Mouse (Mus musculus) cortical plate, adult 2 months (tissue): ENCODE results near the gene Olfr56. TPM values are rescaled to one million over a fixed set of nuclear protein-coding genes. Genes with fewer than 3 reads are reported as not detected.
"Not testable (repeated sequence)": the region's sequence is repeated elsewhere in the genome, so short reads cannot be mapped to it uniquely, and the experiment has no call there.

Source experiments
- H3K27ac ChIP-seq: fragments of 200-500 bp; 2 replicates; pipeline ENCODE4 v1.5.1; 2012; ENCODE audit warnings: low read length, control low read depth, inconsistent platforms; ENCODE audit not compliant: insufficient read depth
- H3K4me1 ChIP-seq: fragments of 200-500 bp; 2 replicates; pipeline ENCODE4 v1.6.1; 2011; ENCODE audit warnings: low read length; ENCODE audit not compliant: control insufficient read depth, insufficient read depth
- H3K4me3 ChIP-seq: fragments of 200-500 bp; 2 replicates; pipeline ENCODE4 v1.5.1; 2011; ENCODE audit warnings: mild to moderate bottlenecking, low read length, control low read depth; ENCODE audit not compliant: insufficient read depth
- CTCF ChIP-seq: fragments of 200-500 bp; IDR thresholded peaks from 2 replicates; pipeline ENCODE4 v1.5.1; 2011; ENCODE audit warnings: mild to moderate bottlenecking, control low read depth, low read length; ENCODE audit not compliant: insufficient read depth; ENCODE audit errors: extremely low read depth
- POLR2A ChIP-seq: fragments of 200-500 bp; IDR thresholded peaks from 2 replicates; pipeline ENCODE4 v1.6.1; 2011; ENCODE audit warnings: mild to moderate bottlenecking, low read length, control low read depth; ENCODE audit not compliant: insufficient read depth; ENCODE audit errors: extremely low read depth
- polyA plus RNA-seq: library from polyadenylated mRNA; depleted of rRNA; stranded (reverse); fragments of >200 nt; gene quantifications from 2 replicates; pipeline ENCODE4 v1.2.3, GENCODE M21; 2012; rRNA removed

Olfr56 gene
- polyA plus RNA-seq, 1 experiment = 0.10 TPM

DNA sequence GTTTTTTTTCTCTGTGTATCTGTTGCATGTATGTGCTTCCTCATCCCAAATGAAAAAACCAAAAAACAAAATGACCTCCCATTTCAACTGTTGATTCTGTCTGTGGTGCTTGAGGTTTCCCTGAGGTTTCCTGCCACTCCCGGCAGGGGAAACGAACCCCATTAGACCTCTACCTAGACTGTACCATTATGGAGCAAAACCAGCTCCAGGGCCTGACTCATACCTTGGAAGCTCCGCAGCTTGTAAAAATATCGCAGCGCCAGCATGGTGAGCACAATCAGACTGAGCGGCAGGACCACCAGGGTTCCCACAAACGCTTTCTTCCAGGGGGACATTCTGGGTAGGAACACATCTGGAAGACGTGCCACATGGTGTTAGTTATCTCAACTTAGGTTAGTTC is 196.7 kb downstream of the Olfr56 start:
- no peaks in the 10 kb centered on the region for H3K4me1 ChIP-seq
- no peak overlapping the region for H3K27ac ChIP-seq
- H3K4me3 ChIP-seq = no peak overlapping the region
- TF ChIP-seq CTCF (no peak), POLR2A (no peak)

DNA sequence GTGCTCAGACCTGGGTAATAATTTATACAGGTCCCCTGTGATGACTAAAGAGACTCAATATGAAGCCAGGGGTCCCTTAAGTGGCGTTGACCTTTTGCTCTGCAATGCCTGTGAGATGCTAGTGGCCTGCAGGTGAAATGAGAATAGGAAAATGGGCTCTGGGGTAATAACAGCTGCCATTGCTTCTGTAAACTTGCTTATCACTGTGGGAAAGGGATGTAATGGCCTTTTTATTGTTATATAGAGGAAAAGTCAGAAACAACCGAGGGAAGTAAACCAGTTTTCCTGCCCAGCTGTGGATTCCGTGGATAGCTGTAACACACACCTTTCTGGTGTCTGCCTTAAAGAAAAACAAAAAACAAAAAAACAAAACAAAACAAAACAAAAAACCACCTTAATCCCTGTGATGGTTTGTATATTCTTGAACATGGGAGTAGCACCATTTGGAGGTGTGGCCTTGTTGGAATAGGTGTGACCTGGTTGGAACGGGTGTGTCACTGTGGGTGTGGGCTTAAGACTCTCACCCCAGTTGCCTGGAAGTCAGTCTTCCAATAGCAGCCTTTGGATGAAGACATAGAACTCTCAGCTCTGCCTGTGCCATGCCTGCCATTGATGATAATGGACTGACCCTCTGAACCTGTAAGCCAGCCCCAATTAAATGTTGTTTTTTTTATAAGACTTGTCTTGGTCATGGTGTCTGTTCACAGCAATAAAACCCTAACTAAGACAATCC is 197.5 kb downstream of the Olfr56 start:
- not testable (repeated sequence) for H3K4me1 ChIP-seq, H3K27ac ChIP-seq, H3K4me3 ChIP-seq

DNA sequence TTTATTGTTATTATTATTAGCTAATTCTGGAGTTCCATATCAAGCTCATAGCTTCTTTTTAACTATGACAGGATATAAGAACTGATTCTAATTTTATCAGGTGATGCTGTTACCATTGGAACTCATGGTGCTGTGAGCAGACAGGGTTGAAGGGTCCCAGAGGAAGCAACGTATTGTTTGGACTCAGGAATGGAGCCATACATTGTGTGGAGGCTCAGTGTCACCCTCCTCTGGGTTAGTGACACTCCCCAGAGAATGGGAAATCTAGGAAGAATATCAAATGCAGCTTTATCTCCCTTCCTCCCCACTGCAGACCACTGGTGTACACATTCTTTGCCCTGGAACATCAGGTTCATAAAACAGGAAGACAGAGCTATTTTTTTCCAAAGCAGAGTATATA is 204.5 kb downstream of the Olfr56 start:
- Histone ChIP-seq H3K4me1 (no peaks in the 10 kb centered on the region), H3K27ac (no peak overlapping the region), H3K4me3 (no peak overlapping the region)
- TF ChIP-seq CTCF (no peak), POLR2A (no peak)

Other genes starting within 250 kb of the Olfr56 start
- 447 and 464 TPM in 2 replicates for gene Rack1, start 178.6 kb upstream of the Olfr56 start, polyA plus RNA-seq
- gene Trim41, start 161.5 kb upstream of the Olfr56 start, polyA plus RNA-seq = 43.1 and 46.7 TPM in 2 replicates
- gene Trim7, start 152.7 kb upstream of the Olfr56 start, polyA plus RNA-seq = 4.2 and 4.3 TPM in 2 replicates
- 33.8 and 40.1 TPM in 2 replicates for gene Gm12184, start 152.2 kb upstream of the Olfr56 start, polyA plus RNA-seq
- gene Irgm1, start 107.2 kb upstream of the Olfr56 start, polyA plus RNA-seq = 9.5 and 11.4 TPM in 2 replicates
- gene Gm5431, start 76.7 kb upstream of the Olfr56 start, polyA plus RNA-seq = 0.19 and 0.23 TPM in 2 replicates
- gene Psme2b, start 32.7 kb upstream of the Olfr56 start, polyA plus RNA-seq = 1.8 TPM in 2 replicates
- gene 9930111J21Rik1, start 509 bp downstream of the Olfr56 start, polyA plus RNA-seq = 0.42 and 0.57 TPM in 2 replicates
- 0.08 and 0.19 TPM in 2 replicates for gene Gm12185, start 13.3 kb downstream of the Olfr56 start, polyA plus RNA-seq
- gene Tgtp1, start 15.3 kb downstream of the Olfr56 start, polyA plus RNA-seq = 1.0 and 1.6 TPM in 2 replicates
- 1.6 and 1.9 TPM in 2 replicates for gene 9930111J21Rik2, start 72.4 kb downstream of the Olfr56 start, polyA plus RNA-seq
- gene Tgtp2, start 85.3 kb downstream of the Olfr56 start, polyA plus RNA-seq = 1.4 and 2.4 TPM in 2 replicates
- gene Ifi47, start 97.7 kb downstream of the Olfr56 start, polyA plus RNA-seq = 1.6 and 2.3 TPM in 2 replicates
- not detected in 2 replicates for gene Olfr1396, start 136.0 kb downstream of the Olfr56 start, polyA plus RNA-seq
- gene Olfr1395, start 163.4 kb downstream of the Olfr56 start, polyA plus RNA-seq = 0.04 TPM in 1 of 2 replicates, not detected in the other
- gene Olfr1394, start 175.5 kb downstream of the Olfr56 start, polyA plus RNA-seq = not detected in 2 replicates
- 0.04 TPM in 1 of 2 replicates, not detected in the other for gene Btnl9, start 208.3 kb downstream of the Olfr56 start, polyA plus RNA-seq
- 22.1 and 25.0 TPM in 2 replicates for gene Zfp62, start 224.4 kb downstream of the Olfr56 start, polyA plus RNA-seq